Mouse (Mus musculus): ENCODE measurements around the gene Hoxd10.

DNA sequence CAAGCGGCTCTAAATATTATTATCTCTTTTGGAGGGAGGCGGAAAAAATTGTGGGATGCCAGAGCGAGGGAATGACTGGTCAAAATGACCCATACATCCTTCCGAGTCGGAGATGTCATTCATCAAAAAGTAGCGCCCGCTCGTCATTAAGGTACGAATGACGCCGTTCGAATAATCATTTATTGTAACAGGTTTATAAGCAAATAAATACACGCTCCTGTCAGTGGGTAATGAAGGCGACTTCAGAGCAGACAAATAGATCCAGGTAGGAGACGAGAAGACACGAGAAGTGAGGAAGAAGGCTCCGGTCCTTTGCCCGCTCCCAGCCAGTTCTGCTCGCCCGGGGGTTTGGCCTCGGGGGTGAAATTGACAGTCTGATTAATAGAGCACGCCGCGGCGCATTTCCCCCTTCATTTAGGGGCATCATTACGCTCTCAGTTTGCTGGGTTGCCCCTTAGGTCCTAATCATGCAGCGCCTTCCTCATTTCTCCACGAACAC lies 32.2 kb upstream of the Hoxd10 start, which contains the start of gene Evx2:
- TF ChIP-seq CTCF (IDR thresholded peaks at IDR 0.05; ENCODE audit: borderline replicate concordance, insufficient read depth, low read depth, low read length) (no peak), POLR2A (IDR thresholded peaks at IDR 0.05; ENCODE audit: borderline replicate concordance, insufficient read depth, low read length) (no peak)

All from cerebellum, adult 2 months (tissue).